Mouse (Mus musculus) small intestine, adult 2 months (tissue): ENCODE data around the gene Mbd4.

Experiments
- CTCF ChIP-seq: fragments of 200-500 bp; IDR thresholded peaks from 2 replicates; pipeline ENCODE4 v1.5.1; 2012; ENCODE audit warnings: low read depth, mild to moderate bottlenecking, control low read depth, inconsistent platforms, low read length, moderate library complexity, mixed read lengths; ENCODE audit not compliant: insufficient replicate concordance, insufficient read length; ENCODE audit errors: extremely low read depth
- POLR2A ChIP-seq: fragments of 200-500 bp; IDR thresholded peaks from 2 replicates; pipeline ENCODE4 v1.6.1; 2012; ENCODE audit warnings: low read depth, mild to moderate bottlenecking, control low read depth, inconsistent platforms, low read length, moderate library complexity

DNA sequence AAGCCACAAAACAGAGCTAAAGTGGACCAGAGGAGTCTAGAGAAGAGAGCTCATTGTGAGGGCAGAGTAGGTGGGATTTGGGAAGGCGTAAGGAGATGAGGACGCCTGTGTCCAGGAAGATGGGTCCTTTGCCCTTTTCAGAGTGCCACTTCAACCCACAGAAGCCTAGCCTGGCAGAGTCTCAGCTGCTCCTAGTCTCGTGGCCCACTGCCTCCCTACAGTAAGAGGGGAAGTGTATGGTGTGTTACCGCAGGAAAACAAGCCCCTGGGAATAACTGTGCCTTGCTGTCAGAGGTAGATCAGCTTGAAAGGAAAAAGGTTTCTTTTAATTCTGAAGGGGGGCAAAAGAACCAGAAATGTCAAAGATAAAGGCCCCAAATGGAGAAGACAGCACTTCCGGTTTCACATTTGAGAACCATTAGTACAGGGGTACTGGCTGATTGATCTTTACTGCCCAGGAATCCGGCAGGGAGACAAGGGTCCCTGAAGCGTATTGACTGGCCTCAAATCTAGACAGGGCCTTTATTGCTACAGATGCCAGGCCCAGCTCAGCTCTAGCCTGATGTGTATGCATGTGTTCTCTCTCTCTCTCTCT is 44.9 kb upstream of the Mbd4 start:
- no peak for TF ChIP-seq CTCF
- TF ChIP-seq POLR2A: no peak
